Mouse (Mus musculus) kidney, adult 11 months (tissue): Measurements from ENCODE around the gene Nos1ap.
A peak's percentile ranks its signal among the peaks of the same experiment; 100 is the strongest.

Experiments
- DNase-seq: peaks from one replicate; pipeline ENCODE4 v3.0.0; 2022

Nos1ap gene

DNA sequence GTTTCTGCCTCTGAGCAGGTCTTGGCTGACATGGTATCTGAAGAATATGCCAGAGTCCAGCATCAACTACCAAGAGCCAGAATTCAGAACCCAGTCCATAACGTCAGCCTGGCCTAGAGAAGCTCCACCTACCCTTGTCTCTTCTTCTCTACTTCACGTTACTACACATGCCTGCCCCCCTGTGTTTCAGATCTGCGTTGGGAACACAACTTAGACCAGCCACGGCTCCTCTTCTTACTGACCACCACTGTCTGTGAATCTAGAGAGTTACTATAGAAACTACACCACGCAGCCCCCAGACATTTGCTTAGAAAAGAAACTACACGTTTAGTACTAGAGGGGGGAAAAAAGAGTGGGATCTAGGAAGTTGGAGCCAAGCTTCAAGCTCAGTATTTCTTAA lies 2.9 kb downstream of the Nos1ap start:
- no peak for DNase-seq

- DNase-seq = no peak
Measured at GRCm38 (mm10) chr1:170583925-170584324, 5.7 kb downstream of the Nos1ap start.

DNA sequence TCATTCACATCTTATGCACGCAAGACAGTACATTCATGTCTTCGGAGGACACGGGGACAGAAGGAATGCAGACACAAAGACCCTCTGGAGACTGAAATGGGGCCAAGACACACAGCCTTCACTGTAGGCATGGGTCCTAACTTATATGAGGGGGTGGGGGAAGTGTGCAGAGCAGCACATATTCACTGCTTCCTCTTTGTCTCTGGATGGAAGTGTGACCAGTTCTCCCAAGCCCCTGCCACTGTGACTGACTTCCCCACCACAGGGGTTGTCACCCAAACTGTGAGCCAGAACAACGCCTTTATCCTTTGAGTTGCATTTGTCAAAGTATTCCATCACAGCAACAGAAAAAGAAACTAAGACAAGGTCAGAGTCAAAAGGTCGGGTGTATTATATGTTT lies 7.3 kb downstream of the Nos1ap start:
- no peak for DNase-seq

DNA sequence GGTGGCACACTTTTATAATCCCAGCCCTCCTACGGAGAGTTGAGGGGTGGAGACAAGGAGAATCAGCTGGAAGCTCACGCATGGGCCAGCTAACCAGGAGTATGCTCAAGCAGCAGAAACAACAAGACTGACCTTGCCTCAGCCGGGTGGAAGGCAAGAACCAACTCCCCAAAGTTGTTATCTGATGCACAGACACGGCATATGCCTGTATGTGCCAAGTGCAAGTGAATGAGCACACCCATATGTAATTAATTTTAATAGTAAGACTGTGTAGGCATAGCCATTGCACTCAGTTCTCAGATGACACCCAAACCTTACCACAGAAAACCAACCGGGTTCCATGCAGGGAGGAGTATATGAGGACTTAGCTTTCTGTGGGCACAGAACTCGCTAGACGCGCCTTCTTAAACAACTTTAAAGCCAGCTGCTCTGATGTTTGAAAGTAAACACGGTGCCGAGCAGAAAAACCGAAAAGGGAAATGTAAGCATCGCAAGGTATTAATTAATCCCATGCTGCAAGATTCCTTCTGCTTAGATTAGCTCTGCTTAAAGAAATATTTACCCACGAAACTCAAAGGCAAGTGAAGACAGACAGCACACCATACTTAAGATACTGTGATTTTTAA lies 9.1 kb downstream of the Nos1ap start:
- no peak for DNase-seq

- DNase-seq = peak; percentile 68
Measured at GRCm38 (mm10) chr1:170579476-170579875, 10.2 kb downstream of the Nos1ap start.

GRCm38 (mm10) chr1:170579063-170579462 lies 10.6 kb downstream of the Nos1ap start:
- no peak for DNase-seq

- DNase-seq = no peak
Measured at GRCm38 (mm10) chr1:170576728-170577065, 13.0 kb downstream of the Nos1ap start.

DNA sequence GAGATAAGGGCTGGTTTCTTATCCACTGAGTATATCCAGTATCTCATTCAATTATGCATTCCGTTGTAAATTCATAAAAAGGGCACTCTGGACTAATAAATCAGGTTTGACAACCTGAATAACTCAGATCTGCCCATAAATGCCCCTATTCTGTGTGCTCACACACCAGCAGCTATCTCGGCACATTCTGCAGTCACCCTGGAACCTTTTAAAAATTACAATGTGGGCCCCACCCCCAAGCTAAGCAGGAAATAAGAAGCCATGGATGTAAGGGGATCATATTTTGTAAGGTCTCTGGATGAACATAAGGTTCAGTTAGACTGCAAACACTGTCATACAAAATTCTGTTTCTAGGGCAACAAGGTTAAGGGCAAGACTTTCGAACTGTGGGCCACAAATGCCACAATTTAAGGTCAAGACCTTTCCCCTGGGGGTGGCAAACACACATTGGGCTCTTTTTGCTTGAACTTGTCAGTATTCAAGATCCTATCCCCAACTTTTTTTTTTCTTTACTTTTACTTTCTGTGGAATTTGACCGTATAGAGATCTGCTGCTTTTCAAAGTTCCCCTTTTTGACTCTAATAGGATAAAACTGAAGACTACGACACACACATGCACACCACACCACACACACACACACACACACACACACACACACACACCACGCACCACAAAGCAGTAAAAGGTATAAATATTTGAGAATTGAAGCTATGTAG lies 13.5 kb downstream of the Nos1ap start:
- no peak for DNase-seq

GRCm38 (mm10) chr1:170573117-170573516 lies 16.5 kb downstream of the Nos1ap start:
- DNase-seq = no peak

- DNase-seq = no peak
Measured at GRCm38 (mm10) chr1:170566969-170567368, 22.7 kb downstream of the Nos1ap start.

DNA sequence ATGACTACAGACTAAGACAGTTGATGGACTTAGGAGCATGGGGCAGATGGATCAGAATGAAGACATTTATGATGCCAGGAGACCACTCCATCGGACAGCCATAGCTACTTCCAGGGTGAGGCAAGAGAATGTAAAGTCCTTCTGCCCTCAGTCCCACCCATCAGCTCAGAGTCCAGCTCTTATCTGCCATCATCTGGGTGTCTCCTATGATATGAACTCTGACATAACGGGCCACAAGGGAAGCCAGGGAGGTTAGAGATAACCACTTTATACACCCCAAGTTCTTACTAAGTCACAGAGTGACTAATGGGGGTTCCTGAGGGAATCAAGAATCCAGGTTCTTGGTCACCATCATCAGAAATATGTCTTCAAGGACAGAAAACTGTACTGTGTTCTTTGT lies 23.1 kb downstream of the Nos1ap start:
- no peak for DNase-seq

GRCm38 (mm10) chr1:170564926-170565325 lies 24.7 kb downstream of the Nos1ap start:
- DNase-seq = no peak

DNA sequence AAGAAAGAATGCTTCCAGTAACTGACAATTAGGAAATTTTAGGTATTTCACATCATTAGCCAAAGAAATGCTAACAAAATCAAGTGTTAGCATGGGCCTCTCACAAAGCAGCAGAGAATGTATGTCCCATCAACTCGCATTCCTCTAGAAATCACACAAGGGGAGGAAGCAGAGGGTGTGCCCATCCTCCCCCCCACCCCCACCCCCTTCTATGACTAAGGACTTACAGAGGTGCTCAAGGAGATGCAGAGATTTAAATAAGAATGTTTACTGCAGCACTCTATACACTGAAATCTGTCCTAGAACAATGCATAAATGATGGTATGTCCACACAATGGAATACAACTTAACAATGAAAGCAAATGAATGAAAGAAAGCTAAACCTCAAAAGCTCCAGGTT lies 27.2 kb downstream of the Nos1ap start:
- DNase-seq = no peak

DNA sequence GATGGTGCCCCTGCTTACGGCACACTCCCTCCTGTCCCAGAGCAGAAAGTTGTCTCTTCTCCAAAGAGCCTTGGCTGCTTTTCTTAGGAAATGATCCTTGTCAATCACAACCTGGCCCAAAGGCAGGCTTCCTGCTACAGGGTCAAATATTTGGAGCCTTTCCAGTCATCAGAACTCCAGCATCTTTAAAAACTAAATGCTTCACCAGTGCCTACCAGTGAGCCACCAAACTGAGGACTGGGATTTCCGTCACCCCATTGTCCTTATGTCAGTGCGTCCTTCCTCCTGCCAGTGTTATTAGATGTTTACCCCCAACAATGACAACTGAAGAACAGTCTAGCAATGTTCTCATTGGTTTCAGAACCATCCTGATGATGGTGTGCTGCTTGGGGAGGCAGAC lies 28.9 kb downstream of the Nos1ap start:
- peak; percentile 61 for DNase-seq

DNA sequence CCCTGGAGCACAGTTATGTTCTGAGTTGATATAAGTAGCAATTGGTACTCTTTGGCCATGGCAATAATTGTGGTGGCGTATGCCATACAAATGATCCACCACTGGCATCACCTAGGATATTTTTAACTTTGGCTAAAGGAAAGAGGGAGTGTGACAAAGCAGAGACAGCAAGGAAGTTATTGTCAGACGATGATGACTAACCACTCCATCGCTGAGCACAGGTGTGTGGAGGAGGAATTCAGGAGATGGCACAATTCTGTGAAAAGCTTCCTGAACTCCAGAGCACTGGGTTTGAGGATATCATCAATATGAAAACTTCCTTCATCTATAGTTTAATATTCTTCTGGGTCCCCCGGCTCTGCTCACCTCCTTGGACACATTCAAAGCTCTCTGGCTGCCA lies 31.7 kb downstream of the Nos1ap start:
- DNase-seq = no peak

- DNase-seq = no peak
Measured at GRCm38 (mm10) chr1:170556696-170557095, 33.0 kb downstream of the Nos1ap start.

DNA sequence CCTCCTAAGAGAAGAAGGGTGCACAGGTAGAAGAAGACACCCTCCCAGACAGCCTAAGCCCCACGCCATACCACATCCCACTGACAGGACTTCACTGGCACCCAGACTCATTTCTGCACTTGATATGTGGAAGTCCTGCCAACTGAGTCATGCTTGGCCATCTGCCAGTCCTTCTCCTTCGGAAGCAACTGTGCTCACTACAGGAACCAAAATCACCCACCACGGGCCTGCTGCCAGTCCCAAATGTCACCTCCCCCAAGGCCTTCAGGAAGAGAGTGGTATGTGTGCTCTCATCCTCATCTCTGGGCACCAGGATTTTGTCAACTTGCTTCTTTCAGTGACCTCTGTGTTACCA lies 34.7 kb downstream of the Nos1ap start:
- peak; percentile 68 for DNase-seq

DNA sequence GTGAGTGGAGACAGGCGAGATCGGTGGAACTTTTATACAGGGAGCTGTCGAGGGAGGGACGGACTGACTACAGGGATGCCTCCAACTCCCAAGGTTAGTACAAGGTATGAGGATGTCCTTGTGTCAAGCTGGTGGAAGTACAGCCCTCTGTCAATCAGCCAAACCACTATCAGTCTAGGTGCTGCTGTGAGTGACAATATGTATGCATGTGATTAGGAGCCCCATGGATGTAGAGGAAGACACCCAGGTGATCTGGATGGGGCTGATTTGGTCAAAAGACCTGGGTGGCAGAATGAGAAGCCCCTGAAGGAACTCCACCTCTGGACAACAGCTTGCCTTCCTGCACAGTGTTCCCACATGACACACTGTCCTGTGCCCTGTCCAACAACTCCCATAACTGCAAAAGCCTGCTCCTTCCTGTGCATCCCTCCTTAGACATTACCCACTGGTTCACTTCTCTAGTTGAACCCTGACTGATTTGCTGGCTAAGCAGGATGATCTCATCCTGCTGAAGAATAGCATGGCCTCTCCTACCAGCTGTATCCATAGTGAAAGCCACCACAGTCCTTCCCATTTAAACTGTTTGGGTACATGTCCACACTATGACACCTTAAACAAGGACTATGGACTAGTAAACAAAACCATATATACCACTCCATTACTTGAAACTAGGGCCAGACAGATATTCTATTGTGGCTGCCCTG lies 35.3 kb downstream of the Nos1ap start:
- no peak for DNase-seq

- DNase-seq = peak; percentile 19
Measured at GRCm38 (mm10) chr1:170550649-170551440, 38.8 kb downstream of the Nos1ap start.

DNA sequence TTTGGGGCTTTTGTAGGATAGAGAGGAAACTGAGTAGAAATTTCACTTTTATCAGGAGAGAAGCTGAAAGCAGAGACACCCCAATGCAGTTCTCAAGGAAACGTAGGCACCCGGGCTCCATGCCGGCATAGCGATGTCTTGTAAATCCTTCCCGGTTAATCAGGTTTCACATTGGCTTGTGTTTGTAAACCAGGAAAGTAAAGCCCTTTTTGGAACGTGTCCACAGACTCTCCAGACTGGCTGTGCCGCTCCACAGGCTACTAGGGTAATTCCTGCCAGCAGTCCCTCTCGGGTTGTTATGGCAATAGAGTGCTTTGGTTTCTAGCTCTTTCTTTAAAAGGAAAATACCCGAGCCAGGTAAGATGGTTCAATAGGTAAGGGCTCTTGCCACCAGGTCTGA lies 40.6 kb downstream of the Nos1ap start:
- peak; percentile 75 for DNase-seq

DNA sequence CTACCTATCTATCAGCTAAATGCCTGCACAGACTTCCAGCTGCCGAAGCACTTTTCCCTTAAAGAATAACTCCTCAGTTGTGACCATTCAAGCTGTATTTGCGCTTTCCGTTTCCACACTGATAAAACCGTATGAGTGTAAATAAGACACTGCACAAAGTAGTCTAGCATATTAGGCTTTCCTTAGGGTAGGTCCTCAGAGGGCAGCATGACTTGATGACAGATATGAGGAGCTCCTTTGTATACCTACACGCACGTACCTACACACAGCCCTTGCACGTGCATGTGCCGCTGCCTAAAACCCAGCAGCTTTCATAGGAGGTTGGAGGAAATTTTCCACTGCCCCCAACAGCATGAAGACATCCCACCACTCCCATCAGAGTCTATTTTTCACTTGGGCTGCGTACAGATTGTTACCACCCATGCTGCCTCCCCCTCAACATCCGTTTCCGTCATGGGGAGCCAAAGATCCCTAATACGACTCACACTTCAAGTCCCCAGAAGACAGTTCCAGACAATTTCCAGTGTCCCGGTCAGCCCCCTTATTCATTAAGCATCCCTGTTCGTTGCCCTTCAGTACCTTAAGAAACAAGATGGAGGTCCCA lies 41.4 kb downstream of the Nos1ap start:
- no peak for DNase-seq

- DNase-seq = no peak
Measured at GRCm38 (mm10) chr1:170546297-170546696, 43.4 kb downstream of the Nos1ap start.

DNA sequence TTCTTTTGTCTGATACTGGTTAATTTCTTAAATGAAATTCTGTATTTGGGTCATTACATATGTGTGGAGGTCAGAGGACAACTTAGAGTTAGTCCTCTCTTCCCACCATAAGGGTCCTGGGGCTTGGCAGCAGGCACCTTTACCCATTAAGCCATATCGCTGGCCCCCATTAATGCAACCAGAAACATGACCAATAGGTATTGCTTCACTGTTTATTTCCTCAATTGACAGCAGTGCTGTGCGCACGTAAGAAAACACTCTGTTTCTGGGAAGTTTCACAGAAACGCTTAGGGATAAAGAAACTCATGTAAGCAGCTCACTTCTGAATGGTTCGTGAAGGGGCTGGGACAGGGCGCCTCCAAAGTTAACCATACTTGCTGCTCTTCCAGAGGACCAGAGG lies 44.4 kb downstream of the Nos1ap start:
- DNase-seq = no peak
